Mouse (Mus musculus) embryonic fibroblast, embryonic 13.5 days (primary cell): ENCODE data around the gene Lrrc75a.

Experiments used
- CTCF ChIP-seq: IDR thresholded peaks from 2 replicates; pipeline ENCODE4 v1.5.1; 2011; ENCODE audit warnings: mild to moderate bottlenecking, control low read depth, low read length, moderate library complexity, borderline replicate concordance; ENCODE audit not compliant: insufficient read depth
- POLR2A ChIP-seq: IDR thresholded peaks from 2 replicates; pipeline ENCODE4 v1.6.1; 2011; ENCODE audit warnings: low read depth, mild to moderate bottlenecking, control low read depth, low read length, moderate library complexity

DNA sequence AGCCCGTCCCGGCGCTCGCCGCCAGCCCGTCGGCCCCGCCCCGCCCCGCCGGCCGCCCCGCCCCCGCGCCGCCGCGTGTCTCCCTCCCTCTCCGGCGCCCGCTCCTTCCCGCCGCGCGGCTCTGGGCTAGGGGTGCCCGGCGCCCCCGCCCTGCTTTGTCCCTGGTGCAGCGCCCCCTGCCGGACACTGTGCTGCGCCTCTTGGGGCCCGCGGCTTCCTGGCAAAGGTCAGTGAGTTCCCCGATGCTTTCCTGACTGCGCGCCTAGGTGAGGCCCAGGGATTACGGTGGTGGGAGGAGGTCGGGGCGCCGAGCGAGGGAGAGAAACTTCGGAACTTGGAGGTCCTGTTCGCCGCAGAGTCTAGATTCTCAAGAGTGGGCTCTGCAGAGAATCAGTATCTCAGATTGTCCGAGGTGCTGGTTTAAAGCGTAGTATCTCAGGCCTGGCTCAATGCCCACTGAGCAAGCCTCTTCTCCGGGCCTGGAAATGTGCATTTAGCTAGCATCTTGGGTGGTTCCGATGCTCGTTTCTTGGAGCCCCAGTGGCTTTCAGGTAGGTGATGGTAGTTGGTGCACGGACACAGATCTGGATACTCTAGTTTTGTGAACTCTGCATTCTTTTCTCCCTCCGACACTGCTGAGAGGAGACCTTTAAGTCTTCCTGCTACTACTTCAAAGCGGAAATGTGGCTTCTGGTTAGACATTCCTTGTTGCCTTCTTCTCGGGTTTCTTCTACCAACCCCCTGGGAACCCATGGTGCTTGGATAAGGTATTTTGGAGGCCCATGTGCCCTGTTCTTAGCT lies 468 bp upstream of the Lrrc75a start, which contains the start of gene Mmgt2:
- TF ChIP-seq CTCF (peak; percentile 71), POLR2A (peak; percentile 44)
